Mouse (Mus musculus) heart, postnatal 0 days (tissue): ENCODE measurements around the gene Susd3. TPM values are rescaled to one million over a fixed set of nuclear protein-coding genes. Genes with fewer than 3 reads are reported as not detected.

Source experiments
- ATAC-seq: fragments of 200-750 bp; cut with Nextera tagmentation; 2 replicates; pipeline ENCODE4 v1.8.0; 2017; ENCODE audit warnings: low read depth, moderate number of reproducible peaks, moderate library complexity; ENCODE audit not compliant: insufficient read depth
- DNase-seq: peaks from one replicate; pipeline ENCODE4 v3.0.0-alpha.2; 2016; ENCODE audit warnings: low spot score
- H3K27ac ChIP-seq: fragments of 300-500 bp; sonication (generic); 2 replicates; pipeline ENCODE4 v1.5.1; 2014; ENCODE audit warnings: low read depth, mild to moderate bottlenecking
- H3K27me3 ChIP-seq: fragments of 300-500 bp; sonication (generic); 2 replicates; pipeline ENCODE4 v1.6.1; 2014; ENCODE audit warnings: low read length, mixed read lengths; ENCODE audit not compliant: control insufficient read depth, insufficient read depth
- H3K36me3 ChIP-seq: fragments of 300-500 bp; sonication (generic); replicated peaks from 2 replicates; pipeline ENCODE4 v1.6.1; 2014; ENCODE audit warnings: low read length, mixed read lengths; ENCODE audit not compliant: control insufficient read depth, insufficient read depth
- H3K4me1 ChIP-seq: fragments of 300-500 bp; sonication (generic); 2 replicates; pipeline ENCODE4 v1.6.1; 2014; ENCODE audit warnings: antibody characterized with exemption; ENCODE audit not compliant: control insufficient read depth, insufficient read depth
- H3K4me2 ChIP-seq: fragments of 300-500 bp; sonication (generic); 2 replicates; pipeline ENCODE4 v1.6.1; 2014; ENCODE audit warnings: low read depth, mild to moderate bottlenecking, low read length, moderate library complexity
- H3K4me3 ChIP-seq: fragments of 300-500 bp; sonication (generic); 2 replicates; pipeline ENCODE4 v1.5.1; 2014; ENCODE audit warnings: low read depth, low read length
- H3K9ac ChIP-seq: fragments of 300-500 bp; sonication (generic); replicated peaks from 2 replicates; pipeline ENCODE4 v1.6.1; 2014; ENCODE audit warnings: low read depth, low read length, mixed read lengths
- H3K9me3 ChIP-seq: fragments of 300-500 bp; sonication (generic); replicated peaks from 2 replicates; pipeline ENCODE4 v1.6.1; 2016; ENCODE audit warnings: low read length; ENCODE audit not compliant: control insufficient read depth
- CTCF ChIP-seq: IDR thresholded peaks from 2 replicates; pipeline ENCODE4 v1.5.1; 2016; ENCODE audit warnings: antibody characterized with exemption, control low read depth, low read depth
- EP300 ChIP-seq: IDR thresholded peaks from 2 replicates; pipeline ENCODE4 v1.6.1; 2016; ENCODE audit warnings: antibody characterized with exemption, low read depth
- WGBS: fragments of 180-500 bp; shearing (Covaris S2); extraction: QIAGEN DNeasy Blood & Tissue Kit; methylation state at CpG from one replicate; pipeline ENCODE4 v1.1.7; 2014; 5-methylcytosine and 5-hydroxymethylcytosine counted together
- polyA plus RNA-seq: library from polyadenylated mRNA; unstranded; fragments of >200 nt; fragmentation: Nextera tagmentation; extraction: Ambion mirVana; gene quantifications from 2 replicates; pipeline ENCODE4 v1.2.1, GENCODE M21; 2015
- total RNA-seq: library from RNA; depleted of rRNA; stranded (reverse); fragments of >200 nt; gene quantifications from 2 replicates; pipeline ENCODE4 v1.2.3, GENCODE M21; 2014; ENCODE audit warnings: low replicate concordance; rRNA removed

Gene Susd3
- total and polyA plus RNA-seq, 2 experiments from 2014 or later = 0.46 to 0.75 TPM

DNA sequence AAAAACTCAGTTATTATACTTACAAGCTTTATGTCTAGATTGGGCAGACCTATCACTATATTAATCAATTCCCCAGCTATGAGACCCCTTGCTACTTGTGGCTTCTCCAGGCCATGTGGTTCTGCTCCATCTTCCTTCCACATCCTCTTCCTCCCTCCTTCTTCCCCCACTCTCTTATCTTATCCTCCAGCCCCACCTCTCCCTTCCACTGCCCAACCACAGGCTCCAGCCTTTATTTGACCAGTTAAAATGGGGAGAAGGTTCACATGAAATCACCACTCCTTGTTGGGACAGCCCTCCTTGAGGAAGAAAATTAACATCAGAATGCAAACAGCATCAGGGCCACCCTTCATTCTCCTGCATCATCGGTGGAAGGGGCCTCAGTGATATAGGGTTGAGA, 67.8 kb downstream of the Susd3 start:
- Histone ChIP-seq H3K9me3 (no peaks in the 10 kb centered on the region), H3K27me3 (no peaks in the 10 kb centered on the region), H3K9ac (no peak overlapping the region), H3K27ac (no peak overlapping the region), H3K4me1 (peaks cover 15% of the 10 kb centered on the region; the same call in 1 of the 2 replicates), H3K36me3 (no peaks in the 10 kb centered on the region), H3K4me2 (no peak overlapping the region), H3K4me3 (no peak overlapping the region)
- ATAC-seq (no peak), DNase-seq (no peak)
- TF ChIP-seq CTCF (no peak), EP300 (no peak)
- 57% methylated on average over 1 of the region's 1 CpGs for WGBS

Other genes starting within 250 kb of the Susd3 start
- 5.4 and 5.5 TPM in 2 replicates for gene Wnk2, start 100.7 kb downstream of the Susd3 start, total RNA-seq
- gene Wnk2, start 100.7 kb downstream of the Susd3 start, polyA plus RNA-seq = 1.5 TPM in 2 replicates
- gene Ninj1, start 61.2 kb downstream of the Susd3 start, total RNA-seq = 75.3 and 102 TPM in 2 replicates
- gene Ninj1, start 61.2 kb downstream of the Susd3 start, polyA plus RNA-seq = 94.6 and 97.2 TPM in 2 replicates
- 114 and 136 TPM in 2 replicates for gene Card19, start 32.7 kb downstream of the Susd3 start, total RNA-seq
- 188 TPM in 2 replicates for gene Card19, start 32.7 kb downstream of the Susd3 start, polyA plus RNA-seq
- gene Fgd3, start 71.6 kb upstream of the Susd3 start, total RNA-seq = 0.93 and 1.6 TPM in 2 replicates
- 0.04 and 0.05 TPM in 2 replicates for gene Fgd3, start 71.6 kb upstream of the Susd3 start, polyA plus RNA-seq
- 54.2 and 62.6 TPM in 2 replicates for gene Bicd2, start 92.9 kb upstream of the Susd3 start, total RNA-seq
- gene Bicd2, start 92.9 kb upstream of the Susd3 start, polyA plus RNA-seq = 43.5 and 45.4 TPM in 2 replicates
- 8.0 and 22.3 TPM in 2 replicates for gene Ippk, start 172.5 kb upstream of the Susd3 start, total RNA-seq
- 8.2 and 9.3 TPM in 2 replicates for gene Ippk, start 172.5 kb upstream of the Susd3 start, polyA plus RNA-seq
- 0.04 and 0.27 TPM in 2 replicates for gene Tes3-ps, start 244.6 kb upstream of the Susd3 start, total RNA-seq
- gene Tes3-ps, start 244.6 kb upstream of the Susd3 start, polyA plus RNA-seq = 0.70 and 0.72 TPM in 2 replicates